Mouse (Mus musculus): Measurements from ENCODE around the gene Nemf.
A peak's percentile ranks its signal among the peaks of the same experiment; 100 is the strongest.

- no peak for TF ChIP-seq POLR2AphosphoS2 (IDR thresholded peaks at IDR 0.05; ENCODE audit: low read depth, low read length)
- TF ChIP-seq SMC3 (IDR thresholded peaks at IDR 0.05; ENCODE audit: low read depth, low read length) = peak; percentile 53
- no peak for TF ChIP-seq HCFC1 (IDR thresholded peaks at IDR 0.05; ENCODE audit: low read depth, low read length)
- TF ChIP-seq CTCF (conservative IDR thresholded peaks at IDR 0.05 in 1 of 2, IDR thresholded peaks at IDR 0.05 in 1 of 2; ENCODE audit: low read depth in 2 of 2, low read length in 2 of 2) = peak; percentile 99 to 100
- no peak for TF ChIP-seq ETS1 (conservative IDR thresholded peaks at IDR 0.05; ENCODE audit: low read depth, low read length)
- peak; percentile 60 for TF ChIP-seq RAD21 (IDR thresholded peaks at IDR 0.05; ENCODE audit: low read depth, low read length)
- TF ChIP-seq MAFK (IDR thresholded peaks at IDR 0.05; ENCODE audit: insufficient replicate concordance, low read length) = no peak
- TF ChIP-seq BHLHE40 (IDR thresholded peaks at IDR 0.05; ENCODE audit: low read depth, low read length) = no peak
- TF ChIP-seq ZNF384 (IDR thresholded peaks at IDR 0.05; ENCODE audit: low read depth, low read length) = no peak
- no peak for TF ChIP-seq MYC (IDR thresholded peaks at IDR 0.05; ENCODE audit: low read depth, low read length)
- no peak for TF ChIP-seq EP300 (IDR thresholded peaks at IDR 0.05; ENCODE audit: low read length)
- TF ChIP-seq POLR2A (IDR thresholded peaks at IDR 0.05; ENCODE audit: low read depth, low read length) = no peak
Measured at GRCm38 (mm10) chr12:69360655-69360996, 3.7 kb upstream of the Nemf start.

Measured in CH12.LX (cell line).